Mouse (Mus musculus) central nervous system, embryonic 11.5 days (tissue): ENCODE results near the gene Mgst2. TPM values are rescaled to one million over a fixed set of nuclear protein-coding genes. Genes with fewer than 3 reads are reported as not detected.

Source experiments
- polyA plus RNA-seq: library from polyadenylated mRNA; depleted of rRNA; stranded (reverse); fragments of >200 nt; gene quantifications from 2 replicates; pipeline ENCODE4 v1.2.3, GENCODE M21; 2012; rRNA removed

The Mgst2 gene
- 0.48 and 0.80 TPM in 2 replicates for polyA plus RNA-seq

DNA sequence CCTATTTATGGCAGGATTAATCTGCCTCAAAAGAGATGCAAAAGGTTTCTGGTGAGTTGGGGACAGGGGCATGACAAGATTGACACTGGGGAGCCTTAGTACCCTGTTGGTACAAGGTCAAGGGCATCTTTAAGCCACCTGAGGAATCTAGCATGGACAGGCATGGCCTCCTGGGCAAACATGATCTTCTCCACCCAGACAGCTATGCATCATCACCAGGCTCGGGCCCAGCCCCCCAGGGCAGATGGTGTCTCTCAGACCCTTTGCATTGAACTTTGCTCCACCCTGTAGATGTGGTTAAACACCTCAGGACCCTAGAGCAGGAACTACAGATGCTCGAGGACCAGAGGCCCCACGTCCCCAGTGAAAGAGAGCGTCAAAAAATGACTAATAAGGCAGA lies at the start of gene Mgst2:
TSS of gene Mgst2 (plus strand) at position 301 of the 400 bp plus-strand sequence.

Other genes starting within 250 kb of the Mgst2 start
- 44.9 and 65.9 TPM in 2 replicates for gene Naa15, start 245.2 kb upstream of the Mgst2 start, polyA plus RNA-seq
- 8.9 and 11.5 TPM in 2 replicates for gene Rab33b, start 176.4 kb upstream of the Mgst2 start, polyA plus RNA-seq
- gene Setd7, start 99.5 kb upstream of the Mgst2 start, polyA plus RNA-seq, result 14.5 and 18.9 TPM in 2 replicates